Mouse (Mus musculus) urinary bladder, postnatal 10 days (tissue): ENCODE results near the gene Mrtfb.

Source experiments
- DNase-seq: peaks from one replicate; pipeline ENCODE4 v3.0.0; 2022; ENCODE audit warnings: low spot score

The Mrtfb gene

DNA sequence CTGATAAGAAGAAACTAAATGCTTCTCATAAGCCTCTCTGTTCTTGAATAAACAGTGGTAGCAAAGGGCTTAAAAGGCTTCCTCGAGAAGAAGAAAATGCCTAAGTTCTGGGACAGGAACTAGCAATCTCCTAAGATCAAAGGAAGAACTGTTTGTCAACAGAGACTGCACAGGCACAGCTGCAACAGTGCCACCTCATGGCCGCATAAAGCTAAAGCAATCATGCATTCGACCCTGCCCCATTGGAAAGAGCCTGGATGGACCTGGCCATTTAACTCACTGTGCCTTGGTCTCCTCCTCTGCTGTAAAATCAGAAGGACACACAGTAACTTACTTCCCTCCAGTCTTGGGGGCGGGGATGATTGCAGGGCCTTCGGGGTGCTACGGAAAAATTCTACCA is 184.2 kb downstream of the Mrtfb start:
- no peak for DNase-seq

DNA sequence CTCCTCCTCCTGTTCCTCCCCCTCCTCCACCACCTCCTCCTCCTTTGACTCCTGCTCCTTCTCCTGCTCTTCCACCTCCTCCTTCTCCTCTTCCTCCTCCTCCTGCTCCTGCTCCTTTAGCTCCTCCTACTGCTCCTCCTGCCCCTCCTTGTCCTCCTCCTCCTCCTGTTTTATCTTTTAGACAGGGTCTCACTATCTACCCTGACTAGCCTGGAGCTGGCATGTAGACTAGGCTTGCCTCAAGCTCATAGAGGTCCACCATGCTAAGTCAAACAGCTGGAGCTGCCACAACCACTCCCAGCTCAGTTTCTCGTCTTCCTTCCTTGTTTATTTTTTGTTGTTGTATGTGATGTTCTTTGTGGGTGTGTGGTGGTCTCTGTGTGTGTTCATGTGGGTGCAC is 187.5 kb downstream of the Mrtfb start:
- no peak for DNase-seq

DNA sequence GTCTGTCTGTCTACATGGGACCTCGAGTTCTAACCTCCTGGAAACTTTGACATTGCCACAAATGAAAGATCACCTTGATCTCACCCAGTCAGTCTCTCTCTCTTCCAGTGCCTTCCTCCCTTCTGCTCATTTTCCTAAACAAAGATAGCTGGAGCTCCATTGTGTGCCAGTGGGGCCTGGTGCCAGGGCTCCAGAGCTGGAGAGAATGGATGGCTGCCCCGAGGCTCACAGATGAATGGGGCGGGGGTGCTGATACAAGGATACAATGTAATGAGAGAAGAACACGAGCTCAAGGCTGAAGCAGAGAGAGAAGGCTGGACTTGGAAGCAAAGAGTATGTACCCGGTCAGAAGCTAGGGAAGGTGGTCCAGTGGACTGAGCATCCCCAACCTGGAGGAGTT is 189.2 kb downstream of the Mrtfb start:
- DNase-seq = no peak

DNA sequence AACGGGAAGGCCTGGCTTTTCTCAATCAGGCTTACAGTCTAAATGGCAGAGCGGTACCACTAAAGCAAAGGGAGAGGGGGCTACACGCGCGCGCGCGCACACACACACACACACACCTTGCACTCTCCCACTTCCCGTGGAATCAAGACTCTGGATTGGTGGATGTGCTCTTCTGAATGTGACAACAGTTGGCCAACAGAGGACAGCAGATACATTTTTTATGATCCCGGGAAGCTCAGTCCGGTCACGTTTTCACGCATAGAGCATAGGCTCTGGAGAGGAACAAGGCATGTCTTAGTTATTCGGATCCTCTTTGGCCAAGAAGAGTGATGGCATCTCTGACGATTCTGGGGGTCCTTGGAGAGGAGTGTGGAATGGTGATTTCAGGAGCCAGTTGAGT is 190.2 kb downstream of the Mrtfb start:
- no peak for DNase-seq

DNA sequence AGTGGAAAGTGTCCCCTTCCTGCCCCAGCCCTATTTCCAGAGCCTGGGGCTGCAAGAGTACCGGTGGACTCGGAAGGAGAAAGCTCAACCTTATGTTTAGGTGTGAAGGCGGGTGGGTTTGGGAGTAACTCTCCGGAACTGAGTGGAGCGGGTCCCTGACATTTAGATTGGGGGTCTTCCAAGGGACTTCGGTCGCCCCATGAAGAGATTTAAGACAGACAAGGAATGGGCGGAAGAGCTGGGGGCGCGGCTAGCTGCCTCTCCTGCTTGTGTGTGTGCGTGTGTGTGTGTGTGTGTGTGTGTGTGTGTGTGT is 190.6 kb downstream of the Mrtfb start:
- DNase-seq = no peak

DNA sequence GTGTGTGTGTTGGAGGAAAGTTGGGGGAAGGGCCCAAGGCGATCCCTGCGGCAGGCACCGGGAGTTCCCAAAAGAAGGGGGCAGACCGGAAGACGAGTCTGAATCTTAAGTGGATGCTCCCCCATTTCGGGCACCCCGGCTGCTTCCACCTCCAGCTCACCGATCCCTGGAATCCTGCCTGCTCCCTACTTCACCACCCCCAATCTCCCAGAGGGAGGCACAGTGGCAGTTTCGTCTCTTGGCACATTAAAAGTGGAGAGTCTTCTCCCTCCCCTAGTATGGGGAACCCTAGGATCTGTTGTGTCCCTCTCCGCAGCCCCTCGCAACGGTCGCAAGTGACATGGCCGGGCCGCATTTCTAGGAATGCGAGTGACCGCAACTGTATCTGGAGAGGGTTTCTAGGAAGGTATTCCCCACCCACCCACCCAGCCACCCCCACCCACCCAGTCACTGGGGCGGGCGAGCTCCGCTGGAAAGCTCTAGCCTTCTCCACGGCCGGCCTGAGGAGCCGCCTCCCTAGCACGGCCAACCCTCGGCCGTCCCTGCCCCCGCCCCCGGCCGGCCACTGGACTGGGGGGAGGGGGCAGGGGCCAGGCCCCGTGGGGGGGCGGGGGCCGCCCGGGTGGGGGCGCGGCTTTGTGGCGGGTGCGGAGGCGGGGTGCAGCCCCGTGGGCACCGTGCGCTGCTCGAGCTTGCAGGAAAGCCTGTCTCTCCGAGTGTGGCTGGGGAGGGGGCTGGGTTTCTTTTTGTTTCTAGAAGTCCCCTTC is 191.2 kb downstream of the Mrtfb start:
- DNase-seq = no peak

DNA sequence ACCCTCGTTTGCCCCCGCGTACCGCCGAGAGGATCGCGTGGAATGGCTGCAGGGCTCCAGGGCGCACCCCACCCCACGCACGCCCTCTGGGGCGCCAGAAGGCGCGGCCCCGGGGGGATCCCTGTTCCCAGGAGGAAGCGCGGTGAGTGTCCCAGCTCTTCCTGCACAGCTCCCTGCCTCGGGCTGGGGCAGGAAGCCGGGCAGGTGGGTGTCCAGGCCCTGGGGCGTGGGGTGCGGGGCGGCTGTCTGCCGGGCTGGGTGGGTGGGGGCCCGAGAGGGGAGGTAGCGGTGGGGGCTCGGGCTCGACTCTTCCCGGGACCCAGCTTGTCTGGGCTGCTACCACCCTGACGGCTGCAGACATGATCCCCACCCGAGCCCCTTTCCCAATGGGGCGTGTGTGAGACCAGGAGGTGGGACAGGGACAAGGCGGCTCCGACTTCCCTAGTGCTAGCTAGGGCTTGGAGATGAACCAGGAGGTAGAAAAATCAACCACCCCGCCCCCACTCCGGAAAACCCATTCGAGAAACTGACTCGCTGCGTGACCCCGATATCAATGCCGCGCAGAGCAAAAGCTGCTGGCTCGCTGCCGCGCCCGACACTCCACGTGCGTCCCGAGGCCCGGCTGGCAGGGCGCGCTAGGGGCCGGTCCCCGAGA is 191.9 kb downstream of the Mrtfb start:
- DNase-seq = no peak

DNA sequence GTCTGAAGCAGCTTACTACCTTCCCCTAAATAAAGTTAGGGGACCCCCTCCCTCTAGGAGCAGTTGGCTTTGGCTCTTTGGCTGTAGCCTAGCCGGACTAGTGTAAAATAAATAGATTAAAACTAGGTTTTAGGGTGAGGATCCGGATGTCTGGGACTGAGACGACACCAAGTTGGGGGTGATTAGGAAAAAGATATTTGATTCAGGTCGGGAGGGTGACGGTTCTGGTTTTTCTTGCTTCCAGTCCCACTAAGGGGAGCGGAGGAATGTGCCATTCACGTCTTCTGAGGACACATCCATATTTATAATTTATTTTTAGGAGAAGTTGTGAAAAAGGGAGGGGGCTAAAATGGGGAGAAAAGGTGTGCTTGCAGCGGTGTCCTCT is 192.4 kb downstream of the Mrtfb start:
- no peak for DNase-seq

DNA sequence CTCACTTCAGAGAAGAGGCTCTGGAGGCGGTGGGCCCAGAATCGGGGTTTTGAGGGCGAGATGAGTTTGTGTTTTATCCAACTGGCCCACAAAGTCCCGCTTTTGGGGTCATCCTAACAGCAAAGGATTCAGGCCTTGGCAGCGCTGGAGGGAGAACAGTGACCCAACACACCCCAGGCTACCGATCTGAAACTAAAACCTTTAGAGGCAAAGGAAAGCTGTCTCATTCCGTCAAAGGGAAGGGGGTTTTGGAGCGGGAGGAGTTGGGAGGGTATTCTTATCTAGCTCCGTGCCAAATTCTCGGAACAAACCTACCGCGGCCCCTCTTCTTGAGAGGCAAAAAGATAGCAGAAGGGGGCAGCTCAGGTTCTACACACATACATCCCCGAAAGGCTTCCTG is 193.2 kb downstream of the Mrtfb start:
- DNase-seq = no peak

DNA sequence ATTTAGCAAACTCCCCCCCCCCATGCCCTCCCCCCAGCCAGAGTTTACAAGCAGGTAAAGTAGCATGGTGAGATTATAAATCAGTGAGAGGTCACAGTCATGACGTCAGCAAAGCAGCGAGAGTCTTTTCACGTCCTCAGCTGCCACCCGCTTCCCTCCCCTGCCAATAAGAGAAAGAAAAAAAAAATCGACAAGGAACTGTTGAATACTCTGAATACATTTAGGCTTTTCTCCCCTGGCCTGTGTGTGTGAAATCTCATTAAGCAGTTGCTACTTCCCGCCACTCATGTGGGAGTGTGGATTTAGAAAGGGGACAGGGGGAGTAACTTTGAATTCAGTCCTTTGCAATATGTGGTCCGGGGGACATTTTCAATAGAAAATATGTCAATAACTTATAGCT is 194.6 kb downstream of the Mrtfb start:
- no peak for DNase-seq

DNA sequence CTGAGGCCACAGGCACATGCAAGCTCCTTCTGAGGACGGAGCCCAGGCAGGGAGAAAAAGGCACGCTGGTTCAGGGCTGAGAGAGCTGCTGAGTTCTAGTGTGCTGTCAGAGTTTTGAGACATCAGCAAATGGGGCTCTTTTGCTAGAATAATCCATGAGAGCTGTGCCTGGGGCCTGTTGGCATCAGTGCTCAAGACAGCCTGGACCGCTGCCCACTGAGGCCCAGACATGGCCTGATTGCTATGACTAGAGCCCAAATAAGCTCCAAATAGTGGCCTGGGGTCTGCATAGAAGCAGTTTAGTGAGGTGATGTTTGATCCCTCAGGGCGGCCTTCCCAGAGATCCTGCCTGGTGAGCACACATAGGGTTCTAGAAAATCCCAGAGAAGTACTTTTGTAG is 195.7 kb downstream of the Mrtfb start:
- no peak for DNase-seq

DNA sequence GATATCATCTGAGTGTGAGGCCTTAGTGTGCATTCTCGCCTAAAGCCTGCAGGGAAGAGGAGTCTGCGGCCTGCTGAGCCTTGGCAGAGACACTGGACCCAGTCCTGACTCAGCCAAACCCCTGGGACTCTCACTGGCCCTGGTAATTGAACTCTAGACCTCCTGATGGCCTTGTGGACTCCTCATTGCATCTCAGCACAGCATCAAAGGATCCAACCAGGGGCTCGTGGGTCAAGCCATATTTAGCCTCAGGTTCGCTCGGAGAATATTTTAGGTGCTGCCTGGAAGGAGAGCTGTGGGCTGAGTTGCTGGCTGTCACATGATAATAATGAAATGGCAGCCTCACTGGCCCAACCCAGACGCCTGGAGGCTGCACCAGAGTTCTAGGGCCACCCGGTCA is 196.4 kb downstream of the Mrtfb start:
- no peak for DNase-seq

DNA sequence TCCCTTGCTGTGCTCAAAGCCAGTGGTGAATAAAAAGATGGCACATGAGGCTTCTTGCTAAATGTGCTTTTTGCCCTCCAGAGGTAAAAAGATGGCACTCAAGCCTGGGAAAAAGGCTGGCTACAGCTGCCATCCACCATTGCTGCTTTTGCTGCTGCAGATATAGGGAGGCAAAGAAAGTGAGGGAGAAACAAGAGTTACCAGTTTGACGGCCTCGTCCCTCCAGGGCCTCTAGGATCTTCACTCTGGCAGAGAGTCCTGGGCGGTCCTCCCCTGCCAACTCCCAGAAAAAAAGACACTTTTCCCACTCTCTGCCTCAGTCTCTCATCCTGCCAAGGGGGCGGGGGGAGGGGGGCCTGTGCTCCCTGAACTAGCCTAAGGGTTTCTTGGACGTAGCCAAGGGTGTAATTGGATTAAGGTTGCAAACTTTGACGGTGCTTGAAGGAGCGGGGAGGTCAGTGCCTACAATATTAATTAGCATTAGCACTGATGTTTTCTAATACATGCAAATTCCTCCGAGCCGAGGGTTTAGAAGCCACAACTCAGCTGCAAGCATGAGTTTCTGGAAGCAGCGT is 197.8 kb downstream of the Mrtfb start:
- no peak for DNase-seq

DNA sequence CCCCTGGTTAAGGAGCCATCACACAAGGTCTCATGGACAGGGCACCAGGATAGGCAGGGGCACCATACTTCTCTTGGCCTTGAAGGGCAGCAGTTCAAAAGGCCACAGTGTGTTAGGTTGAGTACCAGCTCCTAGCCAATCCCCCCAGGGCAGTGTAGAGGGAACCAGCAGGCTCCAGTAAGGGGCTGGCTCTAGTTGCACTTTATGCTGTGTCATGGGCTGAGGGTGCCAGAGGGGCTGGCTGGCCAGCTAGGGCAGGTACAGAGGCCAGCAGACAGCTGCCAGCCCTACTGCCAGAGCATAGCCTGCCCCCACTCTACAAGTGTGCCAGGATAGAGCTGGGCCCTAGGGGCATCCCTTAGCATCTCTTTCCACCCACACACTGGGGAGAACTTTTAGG is 199.3 kb downstream of the Mrtfb start:
- no peak for DNase-seq

DNA sequence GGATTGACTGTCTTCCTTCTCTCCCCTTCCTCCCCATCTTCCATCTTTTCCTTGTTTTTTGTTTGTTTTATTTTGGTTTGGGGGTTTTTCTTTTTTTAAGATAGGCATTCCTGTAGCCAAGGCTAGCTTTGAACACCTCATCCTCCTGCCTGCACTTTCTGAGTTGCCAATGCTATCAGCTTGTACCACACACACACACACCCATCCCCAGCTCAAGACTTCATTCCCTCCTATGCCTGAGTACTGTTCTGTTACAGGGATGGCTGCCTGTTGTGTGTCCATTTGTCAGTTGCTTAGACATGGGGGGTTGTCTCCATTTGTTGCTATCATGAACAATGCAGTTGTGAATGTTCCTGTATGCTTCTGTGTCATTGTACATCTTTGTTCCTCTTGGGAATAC is 202.3 kb downstream of the Mrtfb start:
- DNase-seq = no peak

DNA sequence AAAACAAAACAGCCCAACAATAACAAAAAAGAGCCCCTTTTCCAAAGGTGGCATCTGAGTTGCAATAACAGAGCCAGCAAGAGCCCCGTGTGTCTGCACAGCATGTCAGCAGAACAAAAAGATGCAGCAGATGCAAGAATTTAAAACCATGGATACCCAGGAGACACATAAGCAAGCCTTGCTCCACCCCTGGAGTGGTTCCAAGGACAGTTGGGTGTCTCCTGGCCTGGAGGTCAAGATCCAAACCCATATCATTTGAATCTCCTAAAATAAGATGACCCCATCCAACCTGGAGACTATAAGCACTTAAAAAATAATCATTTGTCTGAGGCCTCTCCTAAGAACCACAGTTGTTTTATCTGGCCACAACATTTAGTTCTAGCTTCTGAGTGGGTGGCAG is 203.8 kb downstream of the Mrtfb start:
- DNase-seq = no peak

DNA sequence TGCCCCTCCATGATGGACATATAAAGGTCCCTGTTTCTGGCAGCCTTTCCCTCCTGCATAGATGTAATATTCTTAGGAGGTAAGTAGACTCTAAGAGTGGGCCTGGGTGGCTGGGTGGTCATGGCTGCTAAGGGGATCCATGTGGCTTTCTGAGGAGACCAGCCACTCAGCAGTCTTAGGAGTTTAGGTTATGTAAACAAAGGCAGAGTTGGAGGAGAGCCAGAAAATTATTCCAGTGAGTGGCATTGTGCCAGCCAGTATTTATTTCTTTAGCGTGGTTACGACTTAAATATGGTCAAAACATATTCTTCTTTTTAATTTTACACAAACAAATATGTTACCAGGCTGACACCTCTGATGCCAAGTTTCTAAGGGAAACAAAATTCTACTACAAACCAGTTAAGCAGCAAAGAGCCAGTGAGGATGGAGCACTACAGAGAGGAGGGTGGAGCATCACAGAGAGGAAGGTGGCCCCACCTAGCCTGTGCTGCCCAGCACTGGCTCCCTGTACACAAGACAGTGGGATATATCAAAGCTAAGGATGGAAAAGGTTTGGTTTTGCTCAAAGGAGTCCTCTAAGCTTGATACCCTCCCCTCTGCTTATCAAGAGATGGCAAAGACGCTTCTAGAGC is 204.6 kb downstream of the Mrtfb start:
- DNase-seq = no peak

DNA sequence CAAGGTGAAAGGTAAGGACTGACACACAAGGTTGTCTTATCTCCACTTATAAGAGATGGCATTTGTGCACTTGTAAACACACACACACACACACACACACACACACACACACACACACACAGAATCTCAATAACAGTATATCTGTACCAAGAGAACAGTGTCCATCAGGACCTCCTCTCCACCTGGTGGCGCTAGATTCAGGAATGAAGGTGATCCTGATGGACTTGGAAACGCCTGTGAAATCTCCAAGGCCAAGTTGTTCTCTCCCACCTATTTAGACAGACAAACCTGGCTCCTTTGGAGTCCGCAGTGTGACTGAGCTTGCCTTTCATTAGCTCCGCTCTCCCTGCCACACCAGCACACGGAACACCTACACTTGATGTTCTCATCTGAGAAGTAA is 208.4 kb downstream of the Mrtfb start:
- no peak for DNase-seq
